Mouse (Mus musculus) c-Kit-negative CD71-positive TER-119-positive erythroid progenitor cells, embryonic 14.5 days (primary cell): Measurements from ENCODE around the gene Cfap97d1.

Experiments used
- DNase-seq: peaks from one replicate; pipeline ENCODE4 v3.0.0-alpha.2; 2013; ENCODE audit warnings: low read depth, low spot score

Cfap97d1 gene

DNA sequence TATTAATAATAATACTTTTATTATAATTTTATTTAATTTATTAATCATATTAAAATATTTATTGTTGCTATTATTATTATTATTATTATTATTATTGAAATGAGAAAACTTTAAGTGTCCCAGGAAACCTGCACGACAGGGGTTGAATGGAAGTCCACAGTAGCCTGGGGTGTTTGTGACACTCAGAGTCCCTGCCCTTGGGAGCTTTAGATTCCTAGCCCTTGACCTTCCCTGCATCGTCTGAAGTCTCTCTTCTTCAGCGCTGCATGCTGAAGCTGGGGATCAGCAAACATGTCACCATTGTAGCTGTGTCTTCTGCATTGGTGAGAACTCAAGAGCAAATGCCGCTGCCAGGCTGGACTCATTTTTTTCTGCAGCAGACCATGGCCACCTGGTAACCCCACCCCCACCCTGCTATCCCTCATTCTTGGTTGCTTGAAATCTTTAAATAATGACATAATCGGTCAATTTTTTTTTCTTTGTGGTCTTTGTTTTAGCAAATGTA, 51.4 kb downstream of the Cfap97d1 start:
- no peak for DNase-seq

DNA sequence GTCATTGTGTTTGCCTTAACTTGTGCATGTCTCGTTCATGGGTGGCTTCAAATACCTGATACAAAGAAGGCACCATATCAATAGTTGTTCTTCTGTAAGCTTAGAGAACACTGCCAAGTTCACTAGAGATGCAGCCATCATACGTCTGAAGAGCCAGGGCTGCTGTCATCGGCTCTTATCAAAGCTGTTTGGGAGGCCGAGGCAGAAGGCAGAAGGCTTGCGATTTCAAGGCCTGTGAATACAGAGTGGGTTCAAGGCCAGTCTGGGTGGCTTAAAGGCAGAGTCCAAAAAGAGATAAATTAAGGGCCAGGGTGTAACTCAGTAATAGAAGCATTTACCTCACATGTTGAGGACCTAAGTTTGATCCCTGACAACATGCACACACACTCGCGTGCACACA, 52.3 kb downstream of the Cfap97d1 start:
- DNase-seq = no peak

DNA sequence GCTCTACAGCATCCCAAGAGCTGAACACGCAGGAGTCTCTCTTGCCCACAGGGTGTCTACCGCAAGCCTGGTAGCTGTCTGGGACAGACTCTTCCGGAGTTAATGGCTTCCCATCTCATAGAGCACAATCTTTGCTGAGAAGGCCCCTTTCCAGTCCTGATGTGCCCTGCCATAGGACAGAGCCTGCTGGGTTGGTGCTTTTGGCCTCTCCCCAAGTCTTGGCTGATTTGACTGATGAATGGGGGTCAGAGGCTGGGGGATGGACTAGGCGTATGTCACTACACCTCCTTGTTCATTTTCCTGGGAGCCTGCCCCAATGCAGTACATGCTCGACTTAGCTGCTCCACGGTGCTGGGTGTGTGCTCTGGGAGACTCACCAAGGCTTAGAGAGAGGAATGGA, 53.7 kb downstream of the Cfap97d1 start:
- no peak for DNase-seq

DNA sequence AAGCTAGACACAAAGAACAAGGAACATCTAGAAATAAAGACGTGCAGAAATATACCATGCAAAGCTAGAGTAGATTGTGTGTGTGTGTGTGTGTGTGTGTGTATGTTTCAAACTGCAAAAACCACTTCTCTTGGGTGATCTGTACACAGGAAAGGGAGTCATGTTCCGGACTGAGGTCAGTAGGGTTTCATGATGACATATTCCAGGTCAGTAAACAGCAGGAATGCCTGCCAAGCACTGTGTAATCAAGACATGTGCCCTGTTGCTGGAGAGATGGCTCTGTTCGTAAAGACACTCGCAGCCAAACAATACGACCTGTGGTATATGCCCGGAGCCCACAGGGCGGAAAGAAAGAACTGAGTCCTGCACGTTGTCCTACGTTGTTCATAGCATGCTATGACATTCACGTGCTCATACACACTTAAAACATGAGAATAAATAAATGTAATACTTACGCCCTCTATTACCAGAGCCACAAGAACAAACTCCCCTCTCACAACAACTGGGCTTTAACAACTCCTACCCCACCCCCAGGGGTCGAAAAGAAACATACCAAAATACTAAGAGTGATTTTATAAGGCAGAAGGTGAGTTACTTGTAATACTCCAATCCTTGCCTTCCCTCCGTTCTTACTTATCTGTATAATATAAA, 55.5 kb downstream of the Cfap97d1 start:
- DNase-seq = no peak

DNA sequence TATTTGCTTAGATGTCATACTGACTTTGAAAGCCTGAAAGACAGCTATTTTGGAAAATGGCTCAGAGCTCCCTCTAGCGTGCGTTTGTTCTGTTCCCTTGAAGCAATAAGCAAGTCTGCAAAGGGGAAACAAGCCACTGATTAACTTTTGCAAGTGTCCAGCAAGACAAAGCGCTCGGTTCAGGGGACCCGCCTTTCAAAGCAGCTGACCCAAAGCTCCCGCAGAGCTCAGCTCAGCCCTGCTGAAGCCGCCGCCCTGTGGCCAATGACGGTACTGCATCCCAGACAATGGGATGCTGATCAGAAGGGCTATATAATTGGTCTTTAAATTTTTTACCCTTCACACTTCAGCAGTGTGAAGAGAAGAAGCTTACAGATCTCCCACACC, 56.1 kb downstream of the Cfap97d1 start:
- peak; percentile 50 for DNase-seq

DNA sequence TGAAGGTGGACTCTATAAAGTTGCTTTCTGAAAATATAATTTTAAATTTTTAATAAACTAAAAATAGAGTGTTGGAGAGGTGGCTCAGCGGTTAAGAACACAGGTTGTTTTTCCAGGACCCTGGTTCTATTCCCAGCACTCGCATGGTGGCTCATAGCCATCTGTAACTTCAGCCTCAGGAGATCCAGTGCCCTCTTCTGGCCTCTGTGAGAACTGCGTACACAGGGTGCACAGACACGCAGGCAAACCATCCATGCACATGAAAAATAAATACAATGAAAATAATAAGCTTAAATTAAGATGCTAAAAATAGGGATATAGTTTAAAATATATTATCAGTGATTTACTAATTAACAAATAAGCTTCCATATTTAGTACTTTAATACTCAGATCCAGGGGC, 56.6 kb downstream of the Cfap97d1 start:
- no peak for DNase-seq

DNA sequence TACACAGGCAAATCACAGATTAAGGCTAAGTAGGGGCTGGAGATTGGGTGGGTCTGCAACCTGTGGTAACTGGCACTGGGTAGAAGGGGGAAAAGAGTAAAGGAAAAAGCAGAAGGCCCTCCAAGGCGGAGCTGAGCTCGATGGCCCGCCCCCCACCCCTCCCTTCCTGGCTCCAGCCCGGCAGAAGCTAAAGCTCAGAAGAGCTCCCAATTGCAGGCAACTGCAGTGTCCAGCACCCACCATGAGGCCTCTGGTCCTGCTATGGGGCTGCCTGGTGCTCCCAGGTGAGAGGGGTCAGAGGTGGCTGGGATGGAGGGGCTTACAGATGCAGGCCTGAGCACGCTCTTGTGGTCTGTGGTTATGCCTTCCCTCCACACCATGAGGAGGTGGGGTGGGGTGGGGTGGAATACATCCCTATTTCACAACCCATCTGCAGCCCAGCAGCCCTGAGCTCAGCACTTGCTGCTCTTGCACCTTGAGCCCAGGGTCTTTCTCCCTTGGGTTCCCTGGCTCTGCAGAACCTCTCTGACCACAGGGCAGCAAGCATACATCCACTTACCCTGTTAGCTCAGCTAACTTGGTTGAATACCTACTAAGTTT, 57.4 kb downstream of the Cfap97d1 start, which contains the start of gene Cd300lg:
Gene Cd300lg (plus strand): TSS at position 160 of the 600 bp plus-strand sequence.
- DNase-seq = no peak
